Mouse (Mus musculus) limb, embryonic 11.5 days (tissue): ENCODE data around the gene Doc2a. TPM values are rescaled to one million over a fixed set of nuclear protein-coding genes. Genes with fewer than 3 reads are reported as not detected.
A peak's percentile ranks its signal among the peaks of the same experiment; 100 is the strongest.

Experiments used
- ATAC-seq: fragments of 200-750 bp; cut with Nextera tagmentation; 2 replicates; pipeline ENCODE4 v1.8.0; 2017; ENCODE audit warnings: low read depth; ENCODE audit not compliant: insufficient number of reproducible peaks, low FRiP score, low TSS enrichment
- DNase-seq: peaks from one replicate; pipeline ENCODE4 v3.0.0-alpha.2; 2015; ENCODE audit warnings: low spot score
- H3K27ac ChIP-seq: fragments of 300-500 bp; sonication (generic); replicated peaks from 2 replicates; pipeline ENCODE4 v1.5.1; 2014; ENCODE audit warnings: low read depth, mild to moderate bottlenecking, low read length
- H3K27me3 ChIP-seq: fragments of 300-500 bp; sonication (generic); 2 replicates; pipeline ENCODE4 v1.6.1; 2014; ENCODE audit warnings: mild to moderate bottlenecking, low read length, mixed read lengths; ENCODE audit not compliant: control insufficient read depth, insufficient read depth
- H3K36me3 ChIP-seq: fragments of 300-500 bp; sonication (generic); 2 replicates; pipeline ENCODE4 v1.6.1; 2014; ENCODE audit warnings: mild to moderate bottlenecking, low read length, moderate library complexity, mixed read lengths; ENCODE audit not compliant: control insufficient read depth, insufficient read depth
- H3K4me1 ChIP-seq: fragments of 300-500 bp; sonication (generic); 2 replicates; pipeline ENCODE4 v1.6.1; 2014; ENCODE audit warnings: low read length, mixed read lengths; ENCODE audit not compliant: control insufficient read depth, insufficient read depth
- H3K4me2 ChIP-seq: fragments of 300-500 bp; sonication (generic); 2 replicates; pipeline ENCODE4 v1.6.1; 2014; ENCODE audit warnings: low read depth, mild to moderate bottlenecking, moderate library complexity; ENCODE audit not compliant: severe bottlenecking
- H3K4me3 ChIP-seq: fragments of 300-500 bp; sonication (generic); 2 replicates; pipeline ENCODE4 v1.5.1; 2014; ENCODE audit warnings: low read depth, low read length
- H3K9ac ChIP-seq: fragments of 300-500 bp; sonication (generic); 2 replicates; pipeline ENCODE4 v1.6.1; 2014; ENCODE audit warnings: mild to moderate bottlenecking, low read length
- H3K9me3 ChIP-seq: fragments of 300-500 bp; sonication (generic); 2 replicates; pipeline ENCODE4 v1.6.1; 2016; ENCODE audit warnings: low read length; ENCODE audit not compliant: control insufficient read depth
- WGBS: fragments of 180-500 bp; shearing (Covaris S2); extraction: QIAGEN DNeasy Blood & Tissue Kit; methylation state at CpG from one replicate; pipeline ENCODE4 v1.1.7; 2014; 5-methylcytosine and 5-hydroxymethylcytosine counted together
- polyA plus RNA-seq: library from polyadenylated mRNA; unstranded; fragments of >200 nt; fragmentation: Nextera tagmentation; extraction: Ambion mirVana; gene quantifications from 2 replicates; pipeline ENCODE4 v1.2.1, GENCODE M21; 2014

Gene Doc2a
- polyA plus RNA-seq, 1 experiment from 2014 or later = 1.5 TPM

DNA sequence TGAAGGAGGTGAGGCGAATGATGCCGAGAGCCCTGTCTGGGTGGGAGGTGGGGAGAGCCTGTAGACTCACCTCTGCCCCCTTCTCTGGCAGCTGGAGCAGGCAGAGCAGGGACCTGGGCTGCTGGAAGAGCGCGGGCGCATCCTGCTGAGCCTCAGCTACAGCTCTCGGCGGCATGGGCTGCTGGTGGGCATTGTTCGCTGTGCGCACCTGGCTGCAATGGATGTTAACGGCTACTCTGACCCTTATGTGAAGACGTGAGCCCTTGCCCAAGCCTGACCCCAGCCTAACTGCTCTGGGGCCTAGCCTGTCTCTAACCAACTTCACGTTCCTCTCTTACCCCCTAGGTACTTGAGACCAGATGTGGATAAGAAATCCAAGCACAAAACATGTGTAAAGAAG is 4.0 kb downstream of the Doc2a start:
- H3K4me3 ChIP-seq = no peak overlapping the region
- no peak overlapping the region for H3K27ac ChIP-seq
- peaks cover 13% of the 10 kb centered on the region for H3K4me1 ChIP-seq
- H3K9ac ChIP-seq = no peak overlapping the region
- ATAC-seq (no peak), DNase-seq (no peak)
- WGBS = 35% methylated on average over 12 of the region's 12 CpGs
- no peak overlapping the region for H3K4me2 ChIP-seq
- peaks cover 16% of the 10 kb centered on the region for H3K36me3 ChIP-seq
- H3K9me3 ChIP-seq = no peaks in the 10 kb centered on the region
- peaks cover 32% of the 10 kb centered on the region for H3K27me3 ChIP-seq

DNA sequence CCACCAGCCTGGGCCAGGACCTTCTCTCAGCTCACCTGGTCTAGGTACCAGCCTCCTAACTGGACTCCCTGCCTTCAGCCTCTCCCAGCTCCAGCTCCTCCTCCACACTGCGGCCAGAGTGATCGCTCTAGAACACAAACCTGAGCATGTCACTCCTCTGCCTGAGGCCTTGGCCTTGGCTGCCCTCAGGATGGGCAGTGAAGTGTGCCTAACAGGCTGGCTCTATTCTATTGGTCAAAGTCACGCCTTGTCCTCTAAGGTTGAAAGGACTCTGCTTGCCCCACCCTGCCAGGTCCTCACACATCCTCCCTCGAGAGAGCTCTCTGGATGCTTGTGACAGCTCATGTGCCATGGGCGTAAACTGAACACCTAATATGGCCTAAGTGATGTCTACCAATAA is 6.2 kb downstream of the Doc2a start:
- DNase-seq = no peak
- Histone ChIP-seq H3K9me3 (no peaks in the 10 kb centered on the region), H3K27ac (no peak overlapping the region), H3K4me3 (no peak overlapping the region), H3K36me3 (peaks cover 27% of the 10 kb centered on the region), H3K4me1 (peaks cover 2% of the 10 kb centered on the region), H3K27me3 (peaks cover 20% of the 10 kb centered on the region), H3K9ac (no peak overlapping the region), H3K4me2 (no peak overlapping the region)
- no peak for ATAC-seq
- 93% methylated on average over 5 of the region's 5 CpGs for WGBS

DNA sequence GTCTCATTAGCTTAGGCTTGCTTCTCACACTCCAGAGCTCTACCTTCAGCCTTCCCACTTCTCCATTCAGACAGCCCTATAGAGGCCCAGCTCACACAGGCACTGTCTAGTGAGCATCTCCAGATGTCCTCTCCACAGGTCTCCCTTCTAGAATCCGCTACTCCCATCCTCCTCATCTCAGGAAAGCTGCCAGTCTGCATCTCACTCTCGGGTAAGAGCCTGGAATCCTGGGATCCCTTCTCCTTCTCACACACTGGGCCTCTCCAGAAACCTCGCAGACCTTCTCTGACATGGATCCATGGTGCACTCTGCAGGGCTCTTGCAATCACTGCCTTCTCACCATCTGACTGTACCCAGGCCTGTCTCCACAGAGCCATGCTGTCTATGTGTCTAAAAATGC is 8.4 kb downstream of the Doc2a start:
- H3K27me3 ChIP-seq = no peaks in the 10 kb centered on the region
- no peak overlapping the region for H3K4me2 ChIP-seq
- peaks cover 27% of the 10 kb centered on the region for H3K36me3 ChIP-seq
- DNase-seq (no peak), ATAC-seq (no peak)
- 84% methylated on average over 3 of the region's 3 CpGs for WGBS
- H3K9ac ChIP-seq = no peak overlapping the region
- H3K4me1 ChIP-seq = no peaks in the 10 kb centered on the region; the same call in 1 of the 2 replicates
- H3K27ac ChIP-seq = no peak overlapping the region
- H3K4me3 ChIP-seq = no peak overlapping the region
- H3K9me3 ChIP-seq = no peaks in the 10 kb centered on the region

DNA sequence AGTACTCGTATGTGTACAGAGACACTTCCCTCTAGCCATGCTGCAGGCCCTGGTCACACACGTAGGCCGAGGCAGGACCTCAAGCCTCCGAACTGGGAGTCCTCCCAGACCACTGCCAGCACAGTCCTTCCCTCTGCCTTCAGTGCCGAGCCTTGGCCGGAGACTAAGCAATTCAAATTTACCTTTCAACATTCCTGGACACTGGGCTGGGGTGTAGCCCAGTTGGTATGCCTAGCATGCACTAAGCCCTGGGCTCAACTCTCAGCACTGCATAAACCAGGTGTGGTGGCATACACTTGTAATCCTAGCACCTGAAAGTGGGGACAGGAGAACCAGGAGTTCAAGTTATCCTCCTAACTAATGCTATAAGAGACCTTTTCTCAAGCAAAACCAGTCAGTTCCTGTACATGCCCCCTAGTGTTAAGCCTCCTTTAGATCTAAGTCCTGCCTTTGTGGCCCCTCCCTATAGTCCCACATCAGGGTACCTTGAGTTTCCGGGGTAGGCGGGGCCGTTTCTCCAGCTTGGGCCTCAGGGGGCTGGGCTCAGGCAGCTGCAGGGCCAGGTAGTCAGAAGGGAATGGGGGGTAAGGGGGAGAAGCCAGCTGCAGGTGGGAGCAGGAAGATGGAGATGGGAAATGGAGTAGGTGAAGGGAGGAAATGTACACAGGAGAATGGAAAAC is 9.7 kb downstream of the Doc2a start:
- no peak overlapping the region for H3K4me3 ChIP-seq
- no peaks in the 10 kb centered on the region for H3K9me3 ChIP-seq
- no peak for ATAC-seq
- WGBS = 76% methylated on average over 9 of the region's 9 CpGs
- peaks cover 27% of the 10 kb centered on the region for H3K36me3 ChIP-seq
- H3K27me3 ChIP-seq = no peaks in the 10 kb centered on the region
- H3K9ac ChIP-seq = no peak overlapping the region
- H3K4me2 ChIP-seq = no peak overlapping the region
- no peak overlapping the region for H3K27ac ChIP-seq
- no peak for DNase-seq
- no peaks in the 10 kb centered on the region; the same call in 1 of the 2 replicates for H3K4me1 ChIP-seq

DNA sequence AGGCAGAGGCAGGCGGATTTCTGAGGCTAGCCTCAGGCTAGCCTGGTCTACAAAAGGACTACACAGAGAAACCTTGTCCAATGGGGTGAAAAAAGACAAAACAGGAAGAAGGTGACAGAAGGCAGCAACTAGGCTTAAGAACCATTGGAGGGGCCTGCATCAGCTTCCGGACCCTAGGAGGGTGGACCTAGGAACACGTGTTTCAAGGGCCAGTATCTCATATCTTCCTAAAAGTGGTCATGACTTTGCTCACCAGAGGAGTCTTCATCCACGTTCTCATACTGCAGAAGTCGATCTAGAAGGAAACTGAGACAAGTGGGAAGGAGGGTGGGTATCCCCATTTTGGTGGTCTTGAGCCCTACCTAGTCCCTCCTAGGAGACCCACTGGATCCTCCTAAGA is 13.8 kb downstream of the Doc2a start:
- H3K27ac ChIP-seq = no peak overlapping the region
- H3K36me3 ChIP-seq = peaks cover 22% of the 10 kb centered on the region

DNA sequence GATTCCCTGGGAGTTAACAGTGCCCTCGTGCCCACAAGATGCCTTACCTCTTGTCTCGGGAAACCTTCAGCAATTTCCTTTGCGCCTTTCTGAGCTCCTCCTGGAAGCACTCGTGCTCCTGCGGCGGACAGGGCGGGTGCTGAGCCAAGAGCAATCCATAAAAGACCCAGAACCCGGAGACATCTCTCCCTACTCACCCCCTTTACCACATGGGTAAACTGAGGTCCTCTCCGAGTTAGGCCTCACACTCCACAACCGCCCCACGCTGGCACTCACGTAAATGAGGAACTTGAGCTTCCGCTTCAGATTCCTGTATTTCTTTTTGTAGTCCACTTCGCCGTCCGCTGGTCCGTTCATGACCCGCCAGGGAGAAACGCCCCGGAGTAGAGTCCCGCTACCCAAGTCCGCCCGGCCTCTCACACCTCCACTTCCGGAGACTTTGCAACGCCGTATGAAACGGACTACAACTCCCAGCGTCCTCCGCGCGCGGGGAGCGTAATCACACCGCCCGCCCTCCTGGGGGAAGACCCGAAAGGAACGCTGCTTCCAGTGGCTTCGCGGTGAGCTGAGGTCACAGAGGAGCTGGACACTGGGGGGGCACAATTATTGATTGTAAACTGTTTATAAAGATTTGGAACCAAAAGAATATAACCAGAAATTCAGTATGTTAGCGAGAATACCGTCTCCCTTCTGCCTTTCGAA is 14.4 kb downstream of the Doc2a start, which contains the start of gene Hirip3:
Hirip3 (plus strand) TSS at position 544 of the 702 bp plus-strand sequence.
- Histone ChIP-seq H3K9me3 (no peaks in the 10 kb centered on the region), H3K27ac (peak within 1 kb of the TSS; percentile 2), H3K4me2 (peak within 1 kb of the TSS; percentile 58), H3K36me3 (peaks cover 26% of the 10 kb centered on the region), H3K9ac (peak within 1 kb of the TSS; percentile 62), H3K4me3 (peak within 1 kb of the TSS; percentile 56), H3K4me1 (peaks cover 17% of the 10 kb centered on the region), H3K27me3 (no peaks in the 10 kb centered on the region)
- ATAC-seq = peak; percentile 83
- DNase-seq = peak; percentile 99
- 2% methylated on average over 42 of the region's 42 CpGs for WGBS

More for the DNA sequence above, 13.8 kb downstream of the Doc2a start:
- 0 out of 2 replicates have a peak, but pooled peaks have one; percentile 18 for ATAC-seq
- no peaks in the 10 kb centered on the region for H3K27me3 ChIP-seq
- peak overlapping the region; percentile 56 for H3K4me3 ChIP-seq
- peak overlapping the region; percentile 58 for H3K4me2 ChIP-seq
- no peaks in the 10 kb centered on the region for H3K9me3 ChIP-seq
- peak overlapping the region; percentile 62 for H3K9ac ChIP-seq
- no peak for DNase-seq
- 72% methylated on average over 5 of the region's 5 CpGs for WGBS
- H3K4me1 ChIP-seq = peaks cover 17% of the 10 kb centered on the region

DNA sequence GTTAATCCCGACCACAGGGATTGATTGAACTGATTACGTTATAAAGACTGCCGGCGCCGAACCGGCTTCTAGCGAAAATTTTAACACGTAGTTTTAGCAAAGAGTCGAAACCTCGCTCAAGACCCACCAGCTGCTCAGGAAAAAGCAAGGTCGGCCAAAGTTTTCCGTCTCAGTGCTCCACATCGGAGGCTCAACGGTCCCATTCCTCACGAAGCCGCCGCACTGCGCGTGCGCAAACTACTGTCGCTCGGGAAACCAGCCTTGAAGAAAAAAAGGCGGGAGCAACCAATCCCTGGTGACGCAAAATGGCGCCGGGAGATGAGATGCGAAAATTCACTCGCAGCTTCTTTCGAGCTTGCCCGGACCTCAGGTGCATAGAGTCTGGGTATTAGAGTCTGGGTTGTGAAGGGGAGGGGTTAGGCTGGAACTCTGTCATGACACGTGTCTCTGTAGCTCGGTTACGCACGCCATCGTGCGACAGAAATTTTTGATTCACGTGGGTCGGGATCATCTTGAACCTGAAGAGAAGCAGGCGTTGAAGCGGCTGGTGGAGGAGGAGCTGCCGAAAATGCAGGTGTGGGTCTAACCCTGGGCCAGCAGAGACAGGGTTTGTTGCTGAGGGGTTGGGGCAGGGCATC is 15.1 kb downstream of the Doc2a start, which contains the start of gene Ino80e:
Ino80e (minus strand) TSS at position 231 of the 638 bp plus-strand sequence.
- H3K27ac ChIP-seq = peak within 1 kb of the TSS; percentile 2
- WGBS = under 1% methylated on average over 41 of the region's 41 CpGs
- peak within 1 kb of the TSS; percentile 56 for H3K4me3 ChIP-seq
- ATAC-seq = peak; percentile 58
- H3K36me3 ChIP-seq = peaks cover 29% of the 10 kb centered on the region
- DNase-seq = peak; percentile 96
- H3K9ac ChIP-seq = peak within 1 kb of the TSS; percentile 62
- peak within 1 kb of the TSS; percentile 58 for H3K4me2 ChIP-seq
- peaks cover 17% of the 10 kb centered on the region for H3K4me1 ChIP-seq
- H3K27me3 ChIP-seq = no peaks in the 10 kb centered on the region
- H3K9me3 ChIP-seq = no peaks in the 10 kb centered on the region

DNA sequence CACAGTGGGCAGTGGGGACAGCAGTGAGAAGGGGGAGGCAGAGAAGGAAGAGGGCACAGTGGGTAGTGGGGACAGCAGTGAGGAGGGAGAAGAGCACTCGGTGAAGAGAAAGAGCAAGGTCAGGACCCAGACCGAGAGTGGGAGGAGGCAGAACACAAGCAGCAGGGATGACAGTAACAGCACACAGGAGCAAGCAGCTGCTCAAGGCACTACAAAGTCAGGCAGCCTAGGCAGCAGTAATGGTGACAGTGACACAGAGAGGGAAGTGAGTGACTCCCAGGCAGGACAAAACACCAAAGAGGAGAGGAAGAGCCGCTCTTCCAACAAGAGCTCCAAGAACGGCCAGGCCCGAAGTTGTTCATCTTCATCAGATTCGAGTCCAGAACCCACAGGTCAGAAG is 16.6 kb downstream of the Doc2a start:
- DNase-seq (no peak), ATAC-seq (no peak)
- H3K4me1 ChIP-seq = peaks cover 17% of the 10 kb centered on the region
- peak overlapping the region; percentile 61; the same call in 1 of the 2 replicates for H3K9ac ChIP-seq
- H3K4me2 ChIP-seq = peak overlapping the region; percentile 58
- H3K9me3 ChIP-seq = no peaks in the 10 kb centered on the region
- H3K27me3 ChIP-seq = no peaks in the 10 kb centered on the region
- peaks cover 30% of the 10 kb centered on the region for H3K36me3 ChIP-seq
- 74% methylated on average over 6 of the region's 6 CpGs for WGBS
- H3K4me3 ChIP-seq = peak overlapping the region; percentile 56; the same call in 1 of the 2 replicates
- H3K27ac ChIP-seq = no peak overlapping the region; the same call in 1 of the 2 replicates
